Mouse (Mus musculus): Measurements from ENCODE around the gene Tex48. TPM values are rescaled to one million over a fixed set of nuclear protein-coding genes. Genes with fewer than 3 reads are reported as not detected.
A peak's percentile ranks its signal among the peaks of the same experiment; 100 is the strongest.

The Tex48 gene
- total RNA-seq (2021): not detected

GRCm38 (mm10) chr4:63622378-63622835 is at the start of gene Tex48:
Gene Tex48, minus strand, starts transcription at chr4:63622428.
- peak in 1 of 2 experiments; percentile 8 for DNase-seq (ENCODE audit: extremely low spot score in 1 of 2, low spot score in 1 of 2)

DNA sequence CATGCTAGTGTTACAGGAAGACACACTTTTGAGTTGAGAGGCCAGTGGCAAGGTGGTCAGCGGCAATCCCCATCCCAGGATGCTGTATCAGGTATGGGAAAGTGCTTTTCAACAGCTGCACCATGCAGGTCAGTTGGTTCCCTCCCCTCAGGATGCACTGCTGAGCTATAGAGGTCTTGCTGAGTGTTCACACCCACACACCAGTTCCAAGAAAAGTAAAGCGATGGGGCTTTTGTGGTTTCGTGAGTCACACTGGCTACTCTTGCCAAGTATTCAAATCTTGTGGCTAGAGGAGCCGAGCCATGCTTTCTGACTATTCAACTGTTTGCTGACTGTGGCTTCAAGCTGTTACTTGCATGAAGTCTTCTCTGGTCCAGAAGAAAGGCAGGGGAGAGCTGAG is 46.0 kb upstream of the Tex48 start:
- DNase-seq (ENCODE audit: extremely low spot score in 1 of 2, low spot score in 1 of 2): no peak

- no peak for DNase-seq (ENCODE audit: extremely low spot score in 1 of 2, low spot score in 1 of 2)
Observed at GRCm38 (mm10) chr4:63665738-63666137, 43.5 kb upstream of the Tex48 start.

GRCm38 (mm10) chr4:63663279-63663678 is 41.1 kb upstream of the Tex48 start, which contains the start of gene Gm11214:
Gene Gm11214, minus strand, starts transcription at chr4:63663379.
- no peak for DNase-seq (ENCODE audit: extremely low spot score in 1 of 2, low spot score in 1 of 2)

- DNase-seq (ENCODE audit: extremely low spot score in 1 of 2, low spot score in 1 of 2): no peak
Observed at GRCm38 (mm10) chr4:63661857-63662256, 39.6 kb upstream of the Tex48 start.

DNA sequence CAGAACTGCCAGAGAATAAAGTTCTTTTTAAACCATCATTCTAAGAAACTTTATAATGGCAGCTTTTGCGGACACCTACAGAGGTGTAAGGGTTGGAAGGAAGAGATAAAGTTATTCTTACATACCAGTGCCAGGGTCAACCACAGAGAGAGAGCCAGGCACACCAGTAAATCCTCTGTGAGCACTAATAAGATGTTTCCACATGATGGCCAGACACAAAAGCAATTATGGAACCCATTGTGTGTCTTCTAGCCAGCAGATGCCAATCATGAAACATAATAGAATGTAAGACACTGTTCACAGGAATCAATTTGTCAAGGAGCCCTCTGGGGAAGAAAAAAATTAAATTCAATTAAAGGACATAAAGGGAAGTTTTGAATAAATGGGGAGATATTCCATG is 39.2 kb upstream of the Tex48 start:
- DNase-seq (ENCODE audit: extremely low spot score in 1 of 2, low spot score in 1 of 2): no peak

DNA sequence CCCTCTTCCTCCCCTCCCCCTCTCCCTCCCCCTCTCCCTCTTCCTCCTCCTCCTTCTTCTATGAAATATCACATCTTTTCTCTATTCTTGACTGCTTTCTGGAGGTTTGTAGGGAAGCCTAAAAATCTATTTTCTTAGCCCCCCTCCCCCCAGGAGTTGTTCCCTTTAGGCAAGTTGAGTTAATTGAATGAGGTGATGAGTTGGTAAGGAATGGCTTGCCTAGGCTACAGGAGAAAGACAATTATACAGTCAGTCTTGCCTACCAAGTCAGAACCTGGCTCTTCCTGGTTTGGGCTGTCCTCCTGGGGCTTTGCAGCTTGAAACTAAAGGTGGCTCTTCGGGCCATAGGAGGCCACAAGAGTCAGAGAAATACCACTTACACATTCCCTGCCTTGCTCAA is 37.5 kb upstream of the Tex48 start:
- DNase-seq (ENCODE audit: extremely low spot score in 1 of 2, low spot score in 1 of 2): no peak

- DNase-seq (ENCODE audit: extremely low spot score in 1 of 2, low spot score in 1 of 2): no peak
Observed at GRCm38 (mm10) chr4:63659086-63659485, 36.9 kb upstream of the Tex48 start.

- no peak for DNase-seq (ENCODE audit: extremely low spot score in 1 of 2, low spot score in 1 of 2)
Observed at GRCm38 (mm10) chr4:63654381-63654780, 32.2 kb upstream of the Tex48 start.

DNA sequence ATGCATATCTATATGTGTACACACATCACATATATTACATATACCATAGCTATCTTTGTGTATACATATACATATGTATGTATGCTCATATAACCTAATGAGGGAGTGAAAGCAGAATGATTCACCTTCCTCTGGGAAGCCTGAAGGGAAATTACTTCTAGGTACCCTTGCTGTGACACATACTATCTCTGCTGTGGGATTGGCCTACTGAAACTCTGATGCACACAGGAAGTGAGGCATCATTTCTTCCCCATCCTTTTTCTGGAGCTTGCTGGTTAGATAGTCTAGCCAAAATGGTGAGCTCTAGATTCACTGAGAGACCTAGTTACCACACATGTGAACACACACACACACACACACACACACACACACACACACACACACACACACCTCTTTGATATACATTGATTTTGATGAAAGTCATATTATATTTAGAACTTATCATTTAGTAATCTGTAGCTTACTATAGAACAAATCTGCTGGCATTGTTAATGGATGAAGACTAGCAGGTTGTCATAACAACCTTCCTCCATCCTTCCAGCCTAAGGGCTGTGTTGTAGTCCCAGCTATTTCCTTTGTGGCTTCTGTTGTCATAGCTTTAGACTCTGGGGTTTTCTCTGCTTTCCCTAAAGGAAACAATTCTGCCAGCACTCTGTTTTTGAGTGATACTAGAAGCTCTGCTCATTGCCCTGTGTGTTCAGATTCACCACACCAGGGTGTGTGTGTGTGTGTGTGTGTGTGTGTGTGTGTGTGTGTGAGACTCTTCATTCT is 21.9 kb upstream of the Tex48 start:
- no peak for DNase-seq (ENCODE audit: extremely low spot score in 1 of 2, low spot score in 1 of 2)

DNA sequence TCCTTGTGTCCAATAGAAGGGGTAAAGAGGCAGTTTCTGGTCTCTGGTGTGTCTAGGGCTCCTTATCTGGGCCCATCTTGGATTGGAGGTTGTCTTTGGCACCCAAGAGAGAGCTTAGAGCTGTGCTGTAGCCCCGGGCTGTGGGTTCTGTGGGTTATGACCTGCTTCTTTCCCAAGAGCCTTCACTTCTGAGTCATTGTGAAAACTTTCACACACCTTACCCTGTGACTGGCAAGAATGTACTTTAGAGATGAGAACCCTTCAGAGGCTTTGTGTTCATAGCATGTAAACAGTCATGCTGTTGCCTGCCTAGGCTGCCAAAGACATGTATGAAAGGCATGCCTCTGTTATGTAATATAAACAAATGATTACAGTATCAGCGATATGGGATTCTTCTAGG is 17.6 kb upstream of the Tex48 start:
- DNase-seq (ENCODE audit: extremely low spot score in 1 of 2, low spot score in 1 of 2): no peak

- DNase-seq (ENCODE audit: extremely low spot score in 1 of 2, low spot score in 1 of 2): no peak
Observed at GRCm38 (mm10) chr4:63638603-63639002, 16.4 kb upstream of the Tex48 start.

GRCm38 (mm10) chr4:63633181-63633580 is 11.0 kb upstream of the Tex48 start:
- no peak for DNase-seq (ENCODE audit: extremely low spot score in 1 of 2, low spot score in 1 of 2)

- no peak for DNase-seq (ENCODE audit: extremely low spot score in 1 of 2, low spot score in 1 of 2)
Observed at GRCm38 (mm10) chr4:63627111-63627510, 4.9 kb upstream of the Tex48 start.

DNA sequence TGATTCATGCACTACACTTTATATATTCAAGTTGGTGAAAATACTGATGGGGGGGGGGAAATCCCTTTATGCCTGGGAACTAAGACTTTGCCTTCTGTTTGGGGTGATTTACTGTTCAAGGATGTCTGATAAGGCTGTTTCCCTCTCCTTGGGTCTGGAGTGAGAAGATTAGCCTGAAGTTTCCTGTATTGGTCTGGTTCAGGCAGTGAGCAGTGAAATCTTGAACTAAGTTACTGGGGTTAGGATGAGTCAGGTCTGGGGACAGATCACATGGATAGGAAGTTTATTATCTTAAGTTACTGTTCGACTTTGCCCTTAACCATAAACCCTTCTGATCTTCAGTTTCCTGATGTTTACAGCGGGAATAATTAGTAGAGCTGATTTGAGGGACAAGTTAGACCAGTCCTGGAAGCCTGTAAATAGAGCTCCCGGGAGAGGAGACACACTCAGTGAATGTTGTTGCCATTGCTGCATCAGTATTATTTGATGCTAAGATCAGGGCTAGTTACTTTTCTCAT is 3.4 kb upstream of the Tex48 start:
- DNase-seq (ENCODE audit: extremely low spot score in 1 of 2, low spot score in 1 of 2): no peak

DNA sequence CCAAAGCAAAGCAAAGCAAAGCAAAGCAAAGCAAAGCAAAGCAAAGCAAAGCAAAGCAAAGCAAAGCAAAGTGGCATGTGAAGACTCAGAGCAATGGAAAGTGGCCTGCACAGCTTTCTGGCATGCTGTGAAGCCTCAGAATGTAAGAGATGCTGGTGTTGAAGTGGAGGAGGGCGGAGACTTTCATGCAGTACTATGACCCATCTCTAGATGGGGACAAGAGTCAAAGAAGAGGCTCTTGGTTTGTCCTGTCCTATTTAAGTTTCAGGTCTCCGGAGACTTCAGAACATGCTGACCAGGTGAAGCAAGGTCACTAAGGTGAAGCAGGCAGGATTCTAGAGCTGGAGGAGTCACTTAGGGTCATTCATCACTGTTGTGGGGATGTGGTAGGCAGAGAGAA is 367 bp downstream of the Tex48 start:
- DNase-seq (ENCODE audit: extremely low spot score in 1 of 2, low spot score in 1 of 2): no peak

- DNase-seq (ENCODE audit: extremely low spot score in 1 of 2, low spot score in 1 of 2): no peak
Observed at GRCm38 (mm10) chr4:63608391-63608790, 13.8 kb downstream of the Tex48 start.

DNA sequence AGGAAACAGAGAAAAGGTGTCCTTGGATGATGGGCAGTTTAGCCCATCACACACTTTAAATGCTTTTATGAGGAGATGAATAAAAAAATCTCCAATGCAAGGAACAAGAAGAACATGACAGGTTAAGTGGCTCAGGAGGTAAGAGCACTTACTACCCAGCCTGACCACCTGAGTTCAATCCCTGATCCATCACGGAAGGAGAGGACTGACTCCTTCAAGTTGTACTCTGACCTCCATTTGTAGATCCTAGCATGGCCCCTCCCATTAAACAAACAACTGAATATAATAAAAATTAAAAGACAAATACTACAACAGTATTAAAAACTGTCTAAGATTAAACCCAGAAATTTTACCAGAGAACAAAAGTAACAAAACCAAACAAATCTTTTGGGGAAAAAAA is 16.3 kb downstream of the Tex48 start:
- DNase-seq (ENCODE audit: extremely low spot score in 1 of 2, low spot score in 1 of 2): no peak

DNA sequence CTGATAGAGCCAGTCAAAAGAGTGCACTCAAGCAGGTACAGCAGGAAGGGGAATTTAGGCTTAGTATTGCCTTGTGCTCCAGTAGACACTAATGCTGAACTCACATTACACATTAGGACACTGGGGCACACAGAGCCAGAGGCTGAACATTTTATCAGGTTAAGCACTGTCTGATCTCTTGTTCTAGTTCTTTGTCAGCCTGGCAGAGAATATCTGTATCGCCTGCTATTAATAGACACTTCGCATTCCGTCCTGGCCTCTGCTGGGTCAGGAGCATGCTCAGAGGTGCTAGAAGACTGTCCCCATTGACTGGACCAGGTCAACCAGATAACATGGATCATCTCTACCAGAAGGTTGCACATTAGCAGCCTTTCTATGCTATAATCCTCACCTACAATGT is 16.7 kb downstream of the Tex48 start:
- DNase-seq (ENCODE audit: extremely low spot score in 1 of 2, low spot score in 1 of 2): no peak

- no peak for DNase-seq (ENCODE audit: extremely low spot score in 1 of 2, low spot score in 1 of 2)
Observed at GRCm38 (mm10) chr4:63604945-63605344, 17.3 kb downstream of the Tex48 start, which contains the start of gene Gm11213. Gene Gm11213, minus strand, starts transcription at chr4:63605261.

DNA sequence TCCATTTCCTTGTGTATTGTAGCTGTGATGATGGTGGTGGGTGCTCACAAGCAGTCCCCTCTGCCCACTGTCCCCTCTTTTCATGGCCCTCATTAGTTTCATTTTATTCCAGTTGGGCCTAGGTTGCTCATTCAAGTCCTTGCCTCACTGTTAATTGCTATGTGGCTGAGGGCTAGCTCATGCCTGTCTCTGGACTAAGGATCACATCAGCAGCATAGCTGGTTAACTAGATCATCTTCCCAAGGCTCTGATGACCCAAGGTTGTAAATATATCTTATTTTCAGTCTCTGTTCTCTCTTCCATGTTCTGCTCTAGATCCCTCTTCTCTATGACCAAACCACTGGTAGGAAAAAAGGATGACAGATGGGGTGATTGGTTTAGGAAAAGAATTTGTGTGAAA is 21.0 kb downstream of the Tex48 start:
- no peak for DNase-seq (ENCODE audit: extremely low spot score in 1 of 2, low spot score in 1 of 2)

DNA sequence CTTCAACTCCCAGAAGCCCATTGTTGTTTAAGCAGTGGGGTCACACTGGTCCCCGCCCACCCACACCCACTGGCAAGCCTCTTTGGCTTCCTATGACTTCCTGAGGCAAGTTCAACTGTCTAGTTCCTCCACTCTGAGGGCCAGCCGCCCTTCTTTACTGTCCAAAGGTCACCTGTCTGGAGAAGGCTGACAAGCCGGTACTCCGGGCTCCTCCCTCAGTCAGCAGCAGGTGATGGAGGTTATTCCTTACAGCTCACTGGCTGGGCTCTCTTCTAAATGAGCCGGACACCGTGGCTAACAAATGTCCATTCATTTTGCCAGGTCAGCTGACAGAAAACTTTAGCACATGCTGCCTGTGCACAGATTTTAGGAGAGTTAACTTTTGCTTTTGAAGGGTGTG is 21.4 kb downstream of the Tex48 start:
- DNase-seq (ENCODE audit: extremely low spot score in 1 of 2, low spot score in 1 of 2): no peak
